Mouse (Mus musculus): ENCODE results near the gene 1810009A15Rik.

DNA sequence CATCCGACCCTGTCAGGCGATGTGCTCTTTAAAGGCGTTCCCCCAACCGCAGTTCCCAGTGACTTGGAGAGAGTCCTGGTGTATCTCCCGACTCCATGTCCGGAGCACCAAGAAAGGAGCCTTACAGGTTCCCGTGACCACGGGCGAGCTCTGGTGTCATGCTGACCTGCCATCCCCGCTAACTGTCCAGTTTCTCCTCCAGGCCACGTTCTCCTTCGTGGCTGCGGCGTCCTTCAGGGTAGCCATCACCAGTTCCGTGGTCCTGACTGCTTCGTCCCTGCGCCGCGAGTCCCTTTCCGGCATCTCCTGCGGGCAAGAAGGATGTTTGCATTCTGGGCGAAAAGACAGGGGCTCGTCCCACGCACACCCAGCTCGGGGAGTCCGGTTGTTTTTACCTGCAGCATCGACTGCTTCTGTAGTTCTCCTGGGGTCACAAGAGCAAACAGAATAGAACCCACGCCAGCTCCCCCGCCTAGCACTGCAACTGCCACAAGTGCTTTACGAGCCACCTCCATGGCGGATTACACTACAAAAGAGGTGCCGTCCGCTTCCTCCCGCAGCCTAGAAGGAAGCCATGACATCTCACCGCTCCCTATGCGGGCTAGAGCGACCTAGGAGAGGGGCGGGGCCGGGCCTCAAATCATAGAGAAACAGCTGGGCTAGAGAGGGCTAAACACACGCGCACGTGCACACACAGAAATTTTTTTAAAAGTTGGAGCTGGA, 8.2 kb upstream of the 1810009A15Rik start, which contains the start of gene Uqcc3:
- TF ChIP-seq CTCF (conservative IDR thresholded peaks at IDR 0.05; ENCODE audit: low read length) (no peak), NANOG (IDR thresholded peaks at IDR 0.05; ENCODE audit: borderline replicate concordance, low read length) (no peak)

All from E14TG2a.4 (cell line).